ENCODE assay signal across 7 mouse cellular contexts in genomic region chr11:100959464-100959810, GRCm38 (mm10). TPM values are rescaled to one million over a fixed set of nuclear protein-coding genes. Genes with fewer than 3 reads are reported as not detected.
DNase-seq lines count a peak whose midpoint lies in the region; ATAC-seq and TF ChIP-seq lines count a peak whose summit lies in the region.

No protein-coding gene starts in this region.

- WGBS in embryonic facial prominence, embryonic 12.5 days: 5% methylated on average over 14 of the region's 14 CpGs

- H3K27me3 ChIP-seq in E14TG2a.4 (ENCODE audit: insufficient read depth, low read length): peaks cover 31% of the 10 kb centered on the region
- H3K27me3 ChIP-seq in embryonic facial prominence, embryonic 12.5 days: peaks cover 35% of the 10 kb centered on the region

- H3K36me3 ChIP-seq in E14TG2a.4 (ENCODE audit: insufficient read depth, low read length): no peaks in the 10 kb centered on the region; the same call in 1 of the 2 replicates
- H3K36me3 ChIP-seq in embryonic facial prominence, embryonic 12.5 days: no peaks in the 10 kb centered on the region

- H3K27ac ChIP-seq in embryonic facial prominence, embryonic 12.5 days: no peak overlapping the region

- no peak for ATAC-seq in embryonic facial prominence, embryonic 12.5 days (ENCODE audit: insufficient number of reproducible peaks, insufficient read depth, low FRiP score, low TSS enrichment)

- TF ChIP-seq CTCF in E14TG2a.4 (conservative IDR thresholded peaks at IDR 0.05; ENCODE audit: low read length): peak; percentile 65

- peaks cover 79% of the 10 kb centered on the region for H3K4me1 ChIP-seq in E14TG2a.4 (replicated peaks; ENCODE audit: low read depth, low read length)
- peaks cover 9% of the 10 kb centered on the region; the same call in 1 of the 2 replicates for H3K4me1 ChIP-seq in embryonic facial prominence, embryonic 12.5 days

- H3K4me2 ChIP-seq in embryonic facial prominence, embryonic 12.5 days (replicated peaks): peak overlapping the region; percentile 47

- no peak overlapping the region for H3K9ac ChIP-seq in embryonic facial prominence, embryonic 12.5 days

- intact Hi-C loops in heart, postnatal 14 days (cut with DNase I): loop anchor here (5.0 kb wide), 2 partner anchors 192 to 247 kb away; partner anchors contain the start of genes Hspb9 and Kat2a

- no peaks in the 10 kb centered on the region for H3K9me3 ChIP-seq in E14TG2a.4 (ENCODE audit: low read length)
- no peaks in the 10 kb centered on the region for H3K9me3 ChIP-seq in embryonic facial prominence, embryonic 12.5 days

- DNase-seq in adrenal gland, adult 2 months: peak; percentile 74
- DNase-seq in heart, postnatal 14 days: peak; percentile 78 to 82
- peak; percentile 83 to 86 for DNase-seq in kidney, postnatal 4 days
- DNase-seq in lung, postnatal 14 days: peak; percentile 83
- peak; percentile 82 for DNase-seq in right cerebral cortex, postnatal 4 days

- H3K4me3 ChIP-seq in E14TG2a.4 (replicated peaks; ENCODE audit: low read length): peak overlapping the region; percentile 69
- peak overlapping the region; percentile 28 for H3K4me3 ChIP-seq in embryonic facial prominence, embryonic 12.5 days

RNA-seq across cellular contexts. Expression of gene Cavin1, which starts 11.2 kb away (rescaled TPM):
- total RNA-seq in adrenal gland, adult 2 months (2021): 100 to 1,000 TPM; 236 to 425 TPM
- 193 and 219 TPM in 2 replicates for polyA plus RNA-seq in adrenal gland, adult 2 months (2012; rRNA removed)
- 68.4 and 69.6 TPM in 2 replicates for polyA plus RNA-seq in embryonic facial prominence, embryonic 12.5 days (2016; fragmentation: Nextera tagmentation; extraction: Ambion mirVana)
- total RNA-seq in heart, postnatal 14 days (2021): 100 to 1,000 TPM; 336 to 338 TPM

RNA-seq across cellular contexts. Expression of gene Stat3, which starts 20.1 kb away (rescaled TPM):
- total RNA-seq in adrenal gland, adult 2 months (2021): 10 to 100 TPM; 76.6 to 79.4 TPM
- polyA plus RNA-seq in adrenal gland, adult 2 months (2012; rRNA removed): 45.4 and 54.9 TPM in 2 replicates
- polyA plus RNA-seq in embryonic facial prominence, embryonic 12.5 days (2016; fragmentation: Nextera tagmentation; extraction: Ambion mirVana): 38.4 and 39.4 TPM in 2 replicates
- total RNA-seq in heart, postnatal 14 days (2021): 100 to 1,000 TPM; 103 to 107 TPM

RNA-seq across cellular contexts. Expression of gene Atp6v0a1, which starts 49.8 kb away (rescaled TPM):
- total RNA-seq in adrenal gland, adult 2 months (2021): 100 to 1,000 TPM; 116 to 159 TPM
- 77.9 and 98.0 TPM in 2 replicates for polyA plus RNA-seq in adrenal gland, adult 2 months (2012; rRNA removed)
- 32.8 and 33.7 TPM in 2 replicates for polyA plus RNA-seq in embryonic facial prominence, embryonic 12.5 days (2016; fragmentation: Nextera tagmentation; extraction: Ambion mirVana)
- 10 to 100 TPM; 89.3 to 90.2 TPM for total RNA-seq in heart, postnatal 14 days (2021)
